Mouse (Mus musculus): ENCODE measurements around the gene Lingo2.
A peak's percentile ranks its signal among the peaks of the same experiment; 100 is the strongest.
"Not testable (repeated sequence)": the region's sequence is repeated elsewhere in the genome, so short reads cannot be mapped to it uniquely, and the experiment has no call there.

Gene Lingo2

DNA sequence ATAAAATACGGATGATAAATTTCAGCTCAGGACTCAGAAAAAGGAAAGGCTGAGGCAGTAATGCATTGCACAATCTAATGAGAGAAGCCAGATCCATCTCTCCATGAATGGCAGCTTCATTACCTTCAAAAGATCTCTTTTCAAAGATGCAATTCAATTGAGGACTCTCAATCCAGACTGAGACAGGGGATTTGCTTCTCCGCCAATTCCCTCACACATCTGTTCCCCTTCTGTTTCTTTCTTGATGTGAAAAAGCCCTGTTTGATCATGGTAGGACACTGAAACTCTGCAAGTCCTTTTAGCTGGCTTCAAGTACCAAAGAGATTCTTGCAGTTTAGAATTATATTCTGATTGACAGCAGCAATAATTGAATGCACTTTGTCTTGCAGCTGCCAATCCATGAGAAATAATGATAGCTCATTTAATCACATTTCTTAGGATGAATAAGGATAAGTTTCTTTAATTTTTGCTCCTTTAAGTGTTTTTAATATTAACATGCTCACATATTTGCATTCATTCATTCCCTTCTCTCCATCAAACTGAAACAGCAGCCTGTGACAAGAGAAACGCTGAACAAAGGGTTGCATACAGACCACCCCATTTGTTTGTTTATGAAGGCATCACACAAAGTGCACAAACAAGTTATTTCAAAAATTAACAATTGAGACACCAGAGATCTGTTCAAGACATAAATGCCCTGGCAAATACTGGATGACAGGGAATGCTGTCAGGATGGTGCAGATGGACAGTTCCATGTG is 870.3 kb downstream of the Lingo2 start:
- no peak for DNase-seq (ENCODE audit: low read depth, low spot score)

DNA sequence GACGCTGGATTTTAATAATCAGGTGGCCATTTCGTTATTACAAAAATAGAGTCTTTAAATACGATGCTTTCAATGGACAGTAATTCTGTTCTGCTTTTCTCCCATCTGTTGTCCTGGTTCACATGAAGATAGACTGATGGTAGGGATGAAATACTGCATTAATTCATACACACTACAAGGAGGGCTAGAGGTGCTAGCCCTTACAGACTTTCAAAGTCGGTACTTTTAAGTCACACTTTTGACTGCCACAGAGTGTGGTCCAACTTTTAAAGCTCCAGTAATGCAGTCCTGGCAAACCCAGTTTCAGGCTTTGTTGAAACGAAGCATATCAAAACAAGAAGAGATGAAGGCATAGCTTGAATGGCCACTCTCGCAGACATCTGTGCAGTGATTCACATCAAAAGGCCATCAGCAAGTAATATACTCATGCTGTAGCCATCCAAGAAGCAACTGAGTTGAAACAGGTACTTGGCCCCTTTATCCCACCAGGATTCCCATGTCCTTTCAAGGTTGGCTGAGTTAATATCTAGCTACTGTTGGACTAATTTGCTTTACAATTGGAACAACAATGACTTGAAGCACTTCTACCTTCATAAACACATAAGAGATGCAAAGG is 872.5 kb downstream of the Lingo2 start:
- DNase-seq (ENCODE audit: low read depth, low spot score) = no peak

DNA sequence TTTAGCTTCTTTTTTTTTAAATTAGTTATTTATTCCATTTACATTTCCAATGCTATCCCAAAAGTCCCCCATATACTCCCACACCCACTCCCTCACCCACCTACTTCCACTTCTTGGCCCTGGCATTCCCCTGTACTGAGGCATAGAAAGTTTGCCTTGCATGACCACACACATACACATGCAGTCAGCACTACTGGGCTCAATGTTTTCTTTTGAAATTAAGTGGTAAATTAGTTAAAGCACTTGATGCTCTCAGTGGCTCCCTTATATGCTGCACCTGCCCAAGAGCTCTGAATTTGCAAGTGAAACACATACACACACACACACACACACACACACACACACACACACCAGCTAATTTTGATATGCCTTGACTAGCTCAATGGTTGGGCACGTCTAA is 886.8 kb downstream of the Lingo2 start:
- DNase-seq (ENCODE audit: low read depth, low spot score) = not testable (repeated sequence)

DNA sequence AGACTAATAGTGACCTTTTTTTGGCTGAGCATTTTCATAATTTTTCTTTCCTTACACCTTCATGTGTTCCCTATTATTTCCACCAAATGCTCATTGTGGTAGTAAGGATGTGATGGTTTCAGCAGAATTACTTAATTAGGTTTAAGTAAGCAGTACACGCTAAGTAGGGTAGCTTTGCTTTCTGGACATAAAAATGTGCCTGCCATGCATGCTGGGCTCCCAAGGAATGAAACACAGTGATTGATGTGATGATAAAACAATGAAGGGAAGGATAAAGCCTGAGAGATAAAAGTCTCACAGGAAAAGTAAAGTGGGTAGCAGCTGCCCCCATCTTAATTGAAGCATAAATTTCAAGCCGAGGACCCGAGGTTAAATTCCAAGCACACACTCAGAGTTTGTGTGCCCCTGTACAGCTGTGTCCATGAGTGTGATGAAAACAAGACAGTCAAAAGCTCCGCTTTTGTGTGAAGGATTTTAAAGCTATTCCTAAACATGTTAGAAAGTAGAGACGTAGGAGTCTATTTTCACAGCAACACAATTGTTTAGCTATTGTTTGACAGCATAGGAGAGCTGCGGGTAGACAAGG is 898.7 kb downstream of the Lingo2 start:
- no peak for DNase-seq (ENCODE audit: low read depth, low spot score)

DNA sequence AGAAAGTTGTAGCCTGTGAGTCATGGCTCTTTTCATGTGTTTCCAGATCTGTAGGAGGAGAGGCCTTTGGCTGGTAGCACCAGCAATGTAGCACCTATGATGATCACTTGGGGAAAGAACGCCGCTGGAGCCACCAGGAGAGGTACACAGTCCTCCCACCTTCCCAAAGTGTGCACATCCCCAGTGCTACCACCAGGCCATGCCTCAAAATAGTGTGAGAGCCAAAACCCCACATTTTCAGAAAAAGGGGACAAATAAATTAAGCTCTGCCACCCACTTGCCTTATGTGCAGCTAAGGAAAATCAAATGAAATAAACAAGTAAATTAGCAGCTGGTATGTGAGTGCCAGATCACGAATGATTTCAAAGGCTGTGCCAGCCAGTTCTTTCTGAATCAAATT is 911.2 kb downstream of the Lingo2 start:
- DNase-seq (ENCODE audit: low read depth, low spot score) = no peak

DNA sequence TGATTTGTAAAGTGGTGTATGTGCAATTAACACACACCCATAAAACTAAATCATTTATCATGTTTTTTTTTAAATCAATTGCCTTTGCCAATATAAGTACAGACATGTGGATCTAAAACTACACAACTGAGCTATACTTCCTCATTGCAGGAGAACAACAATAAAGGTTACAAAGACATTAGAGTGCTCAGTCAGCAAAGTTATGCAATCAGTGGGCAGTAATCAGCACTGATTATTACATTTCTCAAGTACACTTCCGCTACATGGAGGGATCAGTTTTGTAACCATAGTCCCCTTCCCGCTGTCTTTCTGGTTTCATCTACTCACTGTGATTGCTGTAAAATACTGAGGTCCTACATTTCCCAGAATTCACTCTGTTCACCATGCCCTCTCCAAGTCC is 912.8 kb downstream of the Lingo2 start:
- DNase-seq (ENCODE audit: low read depth, low spot score) = no peak

DNA sequence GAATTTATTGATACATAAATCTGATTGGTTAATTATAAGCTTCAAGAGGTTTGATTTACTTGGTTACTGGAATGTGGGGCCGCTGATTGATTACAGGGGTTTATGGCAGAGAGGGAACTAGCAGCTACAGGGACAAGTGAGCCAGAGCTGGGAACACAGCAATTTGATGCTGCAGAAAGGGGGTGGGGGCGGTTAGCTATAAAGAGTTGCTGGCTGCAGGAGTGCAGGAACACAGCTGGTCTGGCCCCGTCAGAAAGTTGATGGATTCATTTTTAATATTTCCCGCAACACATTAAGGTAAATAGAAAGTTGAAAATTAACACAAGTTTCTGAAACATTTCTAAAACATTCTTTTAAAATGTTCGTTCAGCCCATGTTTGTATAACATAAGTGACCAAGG is 919.5 kb downstream of the Lingo2 start:
- DNase-seq (ENCODE audit: low read depth, low spot score) = no peak

DNA sequence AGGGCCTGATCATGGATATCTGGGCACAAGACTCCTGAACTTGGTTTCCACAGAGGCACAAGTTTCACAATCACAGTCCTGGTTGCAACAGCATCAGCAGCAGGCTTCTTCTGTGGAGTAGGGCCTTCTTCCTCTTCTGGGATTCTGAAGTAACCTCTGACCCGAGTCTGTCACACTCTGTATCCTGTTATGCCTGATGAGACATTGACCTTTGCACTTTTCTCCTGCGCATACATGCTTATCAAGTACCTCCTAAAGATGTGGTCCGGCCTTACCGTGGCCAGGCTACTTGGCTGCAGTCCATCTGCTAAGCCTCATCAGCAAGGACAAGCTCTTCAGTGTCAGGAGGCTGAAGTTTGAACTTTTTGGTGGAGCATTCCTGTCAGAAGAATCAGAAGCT is 937.4 kb downstream of the Lingo2 start:
- DNase-seq (ENCODE audit: low read depth, low spot score) = no peak

DNA sequence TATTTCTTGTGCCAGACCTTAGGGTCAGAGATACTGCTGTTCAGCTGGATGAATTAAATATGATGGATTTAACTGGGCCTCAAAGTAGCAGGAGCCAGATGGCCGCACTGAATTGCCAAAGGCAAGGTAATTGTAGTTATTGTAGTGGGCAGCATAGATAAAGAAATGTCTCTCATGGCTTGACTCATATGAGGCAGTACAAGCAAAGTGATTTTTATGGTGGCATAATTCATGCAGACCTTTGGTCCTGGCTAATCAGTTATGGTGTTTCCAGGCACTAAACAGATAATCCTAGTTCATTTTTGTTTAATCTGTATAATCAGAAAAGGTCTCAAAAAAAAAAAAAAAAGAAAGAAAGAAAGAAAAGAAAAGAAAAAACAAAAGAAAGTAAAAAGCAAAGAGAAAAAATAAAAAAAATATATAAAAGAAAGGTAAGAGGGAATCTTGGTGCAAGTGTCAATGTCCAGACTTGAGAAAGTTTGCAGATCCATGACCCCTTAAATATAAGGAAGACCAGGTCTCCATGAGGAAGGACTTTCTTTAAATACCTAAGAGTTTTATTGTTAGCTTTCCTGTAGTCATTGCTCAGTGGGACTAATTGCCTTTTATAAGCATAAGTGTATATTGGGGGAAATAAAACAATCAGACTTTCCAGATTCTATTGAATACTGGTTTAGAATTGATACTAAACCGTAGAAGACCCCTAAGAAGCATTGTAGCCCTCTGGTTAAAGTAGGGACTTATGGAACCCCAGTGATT is 959.4 kb downstream of the Lingo2 start:
- DNase-seq (ENCODE audit: low read depth, low spot score) = no peak

DNA sequence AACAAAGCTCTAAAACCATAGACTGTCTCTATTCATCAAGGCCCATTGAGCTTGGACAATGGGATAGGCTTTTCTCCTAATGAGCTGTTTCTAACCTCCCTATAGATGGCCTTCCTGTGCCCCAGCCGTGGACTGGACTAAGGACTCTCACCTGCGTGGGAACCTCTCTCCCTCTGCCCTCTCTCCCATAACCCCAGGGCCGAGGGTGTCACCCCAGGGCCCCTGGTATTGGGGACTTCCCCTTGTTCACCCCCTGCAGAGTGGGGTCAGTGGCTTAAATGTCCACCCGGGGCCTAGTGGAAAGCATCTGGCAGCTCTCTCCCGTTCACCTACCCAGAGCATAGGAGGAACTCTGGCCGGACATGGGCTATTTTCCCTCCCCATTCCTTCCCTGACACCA is 965.5 kb downstream of the Lingo2 start:
- DNase-seq (ENCODE audit: low read depth, low spot score) = no peak

DNA sequence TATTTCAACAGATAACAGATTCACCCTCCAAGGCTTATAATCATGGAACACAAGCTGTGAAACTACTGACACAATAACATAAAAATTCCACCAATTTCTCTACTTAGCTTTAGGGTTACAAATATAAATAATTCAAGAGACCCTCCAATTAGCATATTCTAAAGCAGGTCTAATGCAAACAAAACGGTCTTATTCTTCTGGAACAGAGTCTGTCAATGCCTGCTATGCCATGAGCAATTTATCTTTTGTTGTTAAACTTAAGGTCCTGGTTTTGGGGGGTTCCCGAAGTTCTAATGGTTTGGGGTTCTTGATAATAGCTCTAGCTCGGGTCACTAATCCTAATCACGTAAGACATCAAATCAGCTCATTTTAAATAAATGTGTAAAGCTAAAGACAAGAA is 988.0 kb downstream of the Lingo2 start:
- no peak for DNase-seq (ENCODE audit: low read depth, low spot score)

DNA sequence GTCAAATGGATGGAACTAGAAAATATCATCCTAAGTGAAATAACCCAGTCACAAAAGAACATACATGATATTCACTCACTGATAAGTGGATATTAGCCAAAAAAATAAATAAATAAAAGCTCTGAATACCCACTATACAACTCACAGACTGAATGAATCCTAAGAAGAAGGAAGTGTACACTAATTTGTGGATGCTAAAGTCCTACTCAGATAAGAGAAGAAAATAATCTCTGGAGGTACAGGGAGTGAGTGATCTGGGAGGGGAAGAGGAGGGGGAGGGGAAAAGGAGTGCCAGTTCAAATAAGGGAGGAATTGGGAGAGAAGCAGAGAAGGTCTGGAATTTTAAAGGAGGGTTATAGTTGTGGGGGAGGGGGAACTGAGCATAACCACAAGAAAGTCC is 999.7 kb downstream of the Lingo2 start:
- no peak for DNase-seq (ENCODE audit: low read depth, low spot score)

DNA sequence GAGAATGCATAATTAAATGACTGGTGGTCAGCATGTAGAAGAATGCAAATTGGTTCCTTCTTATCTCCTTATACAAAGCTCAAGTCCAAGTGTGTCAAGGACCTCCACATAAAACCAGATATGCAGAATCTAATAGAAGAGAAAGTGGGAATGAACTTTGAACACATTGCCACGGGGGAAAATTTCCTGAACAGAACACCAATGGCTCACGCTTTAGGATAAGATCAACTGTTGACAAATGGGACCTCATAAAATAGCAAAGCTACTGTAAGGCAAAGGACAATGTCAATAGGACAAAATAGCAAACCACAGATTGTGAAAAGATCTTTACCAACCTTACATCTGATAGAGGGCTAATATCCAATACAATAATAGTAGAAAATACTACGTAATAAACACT is 1000.3 kb downstream of the Lingo2 start:
- no peak for DNase-seq (ENCODE audit: low read depth, low spot score)

DNA sequence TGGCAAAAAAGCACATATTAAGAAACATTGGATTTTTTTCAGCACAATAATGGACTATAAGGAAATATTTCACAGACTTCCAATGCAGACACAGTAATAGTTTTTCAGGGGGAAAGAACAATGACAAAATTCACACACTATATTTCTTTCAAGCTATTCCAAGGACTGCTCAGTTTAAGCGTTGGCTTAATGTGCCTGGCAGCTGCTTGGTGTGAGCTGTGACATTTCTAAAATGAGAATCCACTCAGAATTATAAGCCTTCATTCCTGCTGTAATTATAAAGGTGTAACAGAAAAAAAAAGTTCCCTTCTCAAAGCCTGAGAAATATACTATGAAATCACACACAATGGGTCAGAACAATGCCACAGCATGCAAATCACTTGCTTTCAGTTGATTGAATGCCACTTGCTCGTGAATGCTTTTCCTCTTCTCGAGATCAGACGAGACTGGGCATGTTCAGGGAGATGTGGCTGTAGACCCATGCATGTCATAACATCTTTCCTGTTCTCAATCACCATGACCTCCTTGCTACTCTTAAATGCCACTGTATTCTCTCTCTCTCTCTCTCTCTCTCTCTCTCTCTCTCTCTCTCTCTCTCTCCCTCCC is 1017.4 kb downstream of the Lingo2 start:
- DNase-seq (ENCODE audit: low read depth, low spot score) = no peak

DNA sequence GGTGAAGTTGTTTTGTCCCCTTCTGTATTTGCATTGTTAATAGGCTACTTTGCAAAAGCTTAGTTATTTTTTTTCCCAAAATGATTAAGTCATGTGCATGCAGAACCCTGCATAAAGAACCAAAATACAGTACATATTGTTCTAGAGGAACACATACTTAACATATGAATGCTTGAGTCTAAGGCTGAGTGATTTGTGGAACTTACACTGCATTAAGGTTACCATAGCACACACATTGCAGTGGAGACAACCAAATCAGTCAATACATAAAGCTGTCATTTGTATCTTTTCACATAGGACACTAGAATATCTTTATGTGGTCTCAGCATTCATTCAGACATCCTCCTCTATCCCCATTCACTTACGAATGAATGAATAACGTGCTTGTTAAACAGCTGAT is 1023.8 kb downstream of the Lingo2 start:
- no peak for DNase-seq (ENCODE audit: low read depth, low spot score)

DNA sequence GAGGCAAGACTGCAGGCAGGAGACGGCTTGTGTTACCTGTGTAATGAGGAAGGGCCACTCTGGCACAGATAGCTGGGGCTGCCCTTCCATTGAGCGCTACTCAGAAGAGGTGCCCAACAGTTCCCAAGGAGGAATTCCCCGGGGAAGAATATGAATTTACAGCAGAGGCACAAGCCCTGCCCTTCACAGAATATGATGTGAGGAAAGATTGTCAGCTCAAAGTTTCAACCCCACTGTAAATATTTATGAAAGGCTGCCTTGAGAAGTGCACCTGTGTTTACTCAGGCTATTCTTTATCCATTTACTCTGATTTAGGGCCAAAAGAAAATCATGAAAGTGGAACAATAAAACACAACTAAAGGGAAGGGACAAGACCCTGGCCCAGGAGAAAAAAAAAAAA is 1034.1 kb downstream of the Lingo2 start:
- DNase-seq (ENCODE audit: low read depth, low spot score) = no peak

DNA sequence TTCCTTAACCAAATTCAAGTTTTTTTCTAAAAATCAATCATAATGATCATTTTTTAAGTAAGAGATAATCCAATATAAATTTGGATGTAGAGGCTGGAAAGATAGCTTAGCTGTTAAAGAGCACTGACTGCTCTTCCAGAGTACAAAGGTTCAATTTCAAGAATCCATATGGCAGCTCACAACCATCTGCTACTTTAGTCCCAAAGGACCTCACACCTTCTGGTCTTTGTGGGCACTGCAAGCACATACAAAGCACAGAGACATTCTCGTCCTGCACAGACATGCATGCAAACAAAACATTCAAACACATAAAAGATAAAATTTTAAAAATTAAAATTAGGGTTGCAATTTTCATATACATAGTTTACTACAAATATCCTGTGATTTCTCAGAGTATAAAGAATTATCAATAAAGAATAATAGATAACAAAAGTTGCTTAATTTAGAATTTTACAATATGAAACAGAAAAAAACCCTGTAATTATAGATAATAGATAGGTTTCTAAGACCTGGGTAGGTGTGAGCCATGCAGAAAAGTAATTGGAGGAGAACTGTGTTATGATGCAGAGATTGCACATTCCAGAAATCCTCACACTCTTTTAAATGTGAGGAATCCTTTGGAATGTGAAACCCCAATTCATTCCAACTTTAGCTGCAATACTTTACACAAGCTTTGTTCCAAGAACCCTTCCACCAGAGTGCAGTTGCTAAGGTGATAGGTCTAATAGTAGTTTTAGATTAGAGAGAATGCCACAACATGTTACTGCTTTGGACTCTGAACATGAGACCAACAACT is 1053.6 kb downstream of the Lingo2 start:
- no peak for DNase-seq (ENCODE audit: low read depth, low spot score)

DNA sequence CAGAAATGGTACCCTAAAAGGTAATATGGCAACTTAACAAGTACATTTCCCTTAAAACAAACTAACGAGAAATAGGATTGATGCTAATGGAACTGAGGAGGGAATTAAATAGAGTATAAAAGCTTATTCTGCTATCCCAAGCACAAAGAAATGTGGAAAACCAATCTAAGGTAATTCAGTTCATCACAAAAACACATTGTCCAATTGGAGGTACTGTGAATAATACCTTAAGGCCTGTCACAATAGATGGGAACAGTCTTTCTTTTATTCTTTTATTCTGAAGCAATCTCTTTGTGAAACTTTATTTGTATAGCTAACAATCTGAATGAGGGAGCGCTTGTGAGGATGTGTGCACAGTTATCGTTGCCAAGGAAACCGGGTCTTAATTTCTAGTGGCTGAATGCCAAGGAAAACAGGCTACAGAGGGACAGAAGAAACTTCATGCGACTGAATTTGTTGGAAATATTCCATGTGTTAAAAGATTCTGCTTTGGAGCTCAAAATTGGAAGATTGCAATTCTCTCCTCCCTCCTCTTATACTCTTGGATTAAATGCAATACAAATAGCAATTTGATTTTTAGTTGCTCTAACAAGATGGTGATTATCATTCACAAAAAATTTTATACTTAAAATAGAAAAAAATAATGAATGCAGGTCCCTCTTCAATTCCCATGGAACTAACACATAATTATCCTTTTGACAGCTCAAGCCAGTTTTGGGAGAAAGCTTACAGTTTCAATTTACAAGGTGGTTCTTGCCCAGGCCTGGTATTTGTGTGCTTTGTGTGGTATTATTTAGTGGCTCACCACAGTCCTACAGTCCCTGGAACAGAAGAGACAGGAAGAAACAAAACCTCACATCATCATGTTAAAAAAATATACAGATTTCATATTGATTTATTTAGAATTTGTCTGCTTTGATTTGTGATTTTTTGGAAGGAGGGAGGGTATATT is 1065.7 kb downstream of the Lingo2 start:
- peak; percentile 14 for DNase-seq (ENCODE audit: low read depth, low spot score)

DNA sequence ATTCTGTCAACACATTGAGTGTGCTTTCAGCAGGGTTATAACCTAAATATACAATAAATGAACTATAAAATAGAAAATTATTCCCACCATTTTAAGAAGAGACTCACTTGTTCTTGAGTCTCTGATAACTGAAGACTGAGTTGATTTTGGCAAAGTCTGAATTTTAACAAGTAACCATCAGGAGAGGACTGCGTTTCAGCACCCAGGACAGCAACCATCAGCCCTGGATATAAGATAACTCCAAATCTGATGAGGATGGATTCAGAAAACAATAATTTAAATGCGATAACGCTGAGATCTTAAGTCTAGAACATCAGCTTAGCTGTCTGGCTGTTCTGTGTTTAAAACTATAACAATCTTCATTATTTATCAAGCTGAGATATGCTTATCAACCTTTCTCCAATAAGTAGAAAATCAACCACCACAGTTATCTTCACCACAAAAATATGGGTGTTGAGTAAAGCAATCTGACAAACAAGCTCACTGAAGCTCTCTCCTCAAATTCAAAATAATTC is 1066.5 kb downstream of the Lingo2 start:
- no peak for DNase-seq (ENCODE audit: low read depth, low spot score)

DNA sequence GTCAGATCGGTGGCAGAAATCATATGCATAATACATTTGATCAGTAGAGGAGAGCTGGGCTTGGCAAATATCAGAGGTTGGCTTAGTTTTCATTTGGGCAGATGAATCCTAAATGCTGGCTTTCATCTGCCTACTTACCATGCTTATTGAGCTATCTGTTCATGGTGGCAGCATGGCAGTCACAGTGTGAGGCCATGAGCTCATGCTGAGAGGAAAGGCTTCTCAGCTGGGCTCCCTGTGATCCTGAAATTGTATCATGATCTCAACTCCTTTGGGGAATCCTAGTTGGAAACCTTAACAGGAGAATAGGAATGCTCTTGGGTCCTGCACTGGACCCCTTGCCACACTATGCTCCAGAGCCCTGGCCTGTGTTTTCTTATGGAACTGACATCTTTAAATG is 1105.0 kb downstream of the Lingo2 start:
- no peak for DNase-seq (ENCODE audit: low read depth, low spot score)

All from retina, postnatal 7 days (tissue).